Mouse (Mus musculus) lung, adult 2 months (tissue): ENCODE results near the gene Higd1a. TPM values are rescaled to one million over a fixed set of nuclear protein-coding genes. Genes with fewer than 3 reads are reported as not detected.

Experiments used
- DNase-seq: peaks from one replicate; pipeline ENCODE4 v3.0.0; 2022
- H3K4me1 ChIP-seq: fragments of 200-500 bp; 2 replicates; pipeline ENCODE4 v1.6.1; 2011; ENCODE audit warnings: low read length; ENCODE audit not compliant: control insufficient read depth, insufficient read depth
- H3K4me3 ChIP-seq: fragments of 200-500 bp; replicated peaks from 2 replicates; pipeline ENCODE3; 2011; ENCODE audit warnings: low read depth, mild to moderate bottlenecking, control low read depth, low read length; ENCODE audit errors: extremely low read depth
- CTCF ChIP-seq: fragments of 200-500 bp; IDR thresholded peaks from 2 replicates; pipeline ENCODE4 v1.5.1; 2011; ENCODE audit warnings: mild to moderate bottlenecking, low read length, control low read depth; ENCODE audit not compliant: insufficient read depth
- POLR2A ChIP-seq: fragments of 200-500 bp; IDR thresholded peaks from 2 replicates; pipeline ENCODE4 v1.6.1; 2011; ENCODE audit warnings: low read depth, mild to moderate bottlenecking, control low read depth, low read length, borderline replicate concordance; ENCODE audit errors: extremely low read depth
- WGBS: fragments of 180-500 bp; shearing (Covaris S2); methylation state at CpG from one replicate; pipeline ENCODE4 v1.1.7; 2018; 5-methylcytosine and 5-hydroxymethylcytosine counted together
- polyA plus RNA-seq: library from polyadenylated mRNA; depleted of rRNA; stranded (reverse); fragments of >200 nt; gene quantifications from 2 replicates; pipeline ENCODE4 v1.2.3, GENCODE M21; 2012

Gene Higd1a
- polyA plus RNA-seq, 1 experiment: 24.4 TPM

GRCm38 (mm10) chr9:121839622-121839965 lies 18.6 kb downstream of the Higd1a start:
- Histone ChIP-seq H3K4me3 (no peak overlapping the region), H3K4me1 (peaks cover 3% of the 10 kb centered on the region; the same call in 1 of the 2 replicates)
- 29% methylated on average over 7 of the region's 7 CpGs for WGBS
- no peak for TF ChIP-seq POLR2A
- TF ChIP-seq CTCF: no peak
- no peak for DNase-seq

GRCm38 (mm10) chr9:121838829-121839621 lies 19.1 kb downstream of the Higd1a start, which contains the start of gene Ccdc13:
Ccdc13 (minus strand) TSS chr9:121839461.
- peaks cover 3% of the 10 kb centered on the region; the same call in 1 of the 2 replicates for H3K4me1 ChIP-seq
- DNase-seq: peak; percentile 67
- no peak for TF ChIP-seq POLR2A
- TF ChIP-seq CTCF: no peak
- peak within 1 kb of the TSS; percentile 56 for H3K4me3 ChIP-seq
- 8% methylated on average over 61 of the region's 61 CpGs for WGBS

- no peak for TF ChIP-seq POLR2A
- TF ChIP-seq CTCF: no peak
- H3K4me1 ChIP-seq: peaks cover 3% of the 10 kb centered on the region; the same call in 1 of the 2 replicates
- WGBS: 86% methylated on average over 6 of the region's 6 CpGs
- DNase-seq: no peak
- H3K4me3 ChIP-seq: no peak overlapping the region
Measured at GRCm38 (mm10) chr9:121838008-121838407, 20.2 kb downstream of the Higd1a start.

- TF ChIP-seq CTCF: no peak
- no peak for TF ChIP-seq POLR2A
- no peak for DNase-seq
- Histone ChIP-seq H3K4me3 (no peak overlapping the region), H3K4me1 (no peaks in the 10 kb centered on the region)
- 77% methylated on average over 11 of the region's 11 CpGs for WGBS
Measured at GRCm38 (mm10) chr9:121833825-121834224, 24.3 kb downstream of the Higd1a start.

GRCm38 (mm10) chr9:121830956-121831293 lies 27.2 kb downstream of the Higd1a start:
- 27% methylated on average over 6 of the region's 6 CpGs for WGBS
- H3K4me3 ChIP-seq: no peak overlapping the region
- no peaks in the 10 kb centered on the region for H3K4me1 ChIP-seq
- DNase-seq: peak; percentile 74
- no peak for TF ChIP-seq POLR2A
- TF ChIP-seq CTCF: peak; percentile 78

GRCm38 (mm10) chr9:121830243-121830955 lies 27.8 kb downstream of the Higd1a start:
- TF ChIP-seq POLR2A: no peak
- peak; percentile 62 for TF ChIP-seq CTCF
- peak; percentile 47 for DNase-seq
- no peak overlapping the region for H3K4me3 ChIP-seq
- WGBS: 69% methylated on average over 6 of the region's 6 CpGs
- no peaks in the 10 kb centered on the region for H3K4me1 ChIP-seq

GRCm38 (mm10) chr9:121829270-121829992 lies 28.7 kb downstream of the Higd1a start:
- TF ChIP-seq CTCF: no peak
- no peak for TF ChIP-seq POLR2A
- no peaks in the 10 kb centered on the region for H3K4me1 ChIP-seq
- 54% methylated on average over 7 of the region's 7 CpGs for WGBS
- DNase-seq: no peak
- H3K4me3 ChIP-seq: no peak overlapping the region

- TF ChIP-seq CTCF (no peak), POLR2A (no peak)
- 55% methylated on average over 6 of the region's 6 CpGs for WGBS
- no peak for DNase-seq
- Histone ChIP-seq H3K4me3 (no peak overlapping the region), H3K4me1 (no peaks in the 10 kb centered on the region)
Measured at GRCm38 (mm10) chr9:121828314-121828713, 29.8 kb downstream of the Higd1a start.

- no peaks in the 10 kb centered on the region for H3K4me1 ChIP-seq
- no peak overlapping the region for H3K4me3 ChIP-seq
- WGBS: 77% methylated on average over 3 of the region's 3 CpGs
- DNase-seq: no peak
- TF ChIP-seq CTCF (no peak), POLR2A (no peak)
Measured at GRCm38 (mm10) chr9:121826356-121826755, 31.8 kb downstream of the Higd1a start.

GRCm38 (mm10) chr9:121823991-121824390 lies 34.2 kb downstream of the Higd1a start:
- WGBS: 79% methylated on average over 7 of the region's 7 CpGs
- no peak for TF ChIP-seq CTCF
- no peak for TF ChIP-seq POLR2A
- no peak overlapping the region for H3K4me3 ChIP-seq
- no peak for DNase-seq
- peaks cover 4% of the 10 kb centered on the region; the same call in 1 of the 2 replicates for H3K4me1 ChIP-seq
